Mouse (Mus musculus): ENCODE data around the gene Cpox. TPM values are rescaled to one million over a fixed set of nuclear protein-coding genes. Genes with fewer than 3 reads are reported as not detected.
A peak's percentile ranks its signal among the peaks of the same experiment; 100 is the strongest.

The Cpox gene
- polyA plus RNA-seq (2015; fragmentation: Nextera tagmentation; extraction: Ambion mirVana) = 40.9 and 46.7 TPM in 2 replicates

DNA sequence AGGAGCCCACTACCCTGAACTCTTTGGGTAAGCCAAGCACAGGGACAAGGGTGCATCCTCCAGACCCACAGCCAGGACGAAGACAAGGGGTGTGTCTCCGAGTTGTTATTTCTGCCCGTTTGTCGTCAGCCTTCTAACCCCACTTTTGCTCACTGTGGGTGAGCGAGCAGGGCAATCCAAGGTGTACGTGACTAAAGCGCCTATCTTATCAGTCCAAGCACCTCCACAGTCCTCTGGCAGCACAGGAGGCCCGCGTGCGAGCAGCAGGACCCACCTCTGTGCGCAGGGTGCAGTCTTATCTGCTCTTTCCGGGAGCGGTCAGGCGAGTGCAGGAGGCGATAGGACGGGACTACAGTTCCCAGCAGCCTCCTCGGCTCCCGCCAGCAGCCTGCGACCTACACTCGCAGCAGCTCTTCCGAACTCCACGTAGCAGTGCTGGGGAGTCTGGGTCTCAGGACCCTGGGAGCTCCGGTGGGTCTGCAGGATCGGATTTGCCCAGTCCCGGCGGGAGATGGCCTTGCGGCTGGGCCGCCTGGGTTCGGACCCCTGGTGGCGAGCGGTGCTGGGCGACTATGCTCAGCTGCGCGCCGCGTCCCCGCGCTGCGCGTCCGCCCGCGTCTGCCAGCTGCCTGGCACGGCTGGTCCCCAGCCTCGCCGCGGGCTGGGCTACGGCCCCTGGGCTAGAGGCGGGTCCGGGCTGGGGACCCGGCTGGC, at the start of gene Cpox:
TSS of gene Cpox (plus strand) at position 376 of the 714 bp plus-strand sequence.
- Histone ChIP-seq H3K9ac (ENCODE audit: low read depth, low read length) (peak within 1 kb of the TSS; percentile 81), H3K36me3 (ENCODE audit: insufficient read depth, low read length) (peaks cover 13% of the 10 kb centered on the region; the same call in 1 of the 2 replicates), H3K4me3 (replicated peaks; ENCODE audit: low read depth, low read length) (peak within 1 kb of the TSS; percentile 99), H3K4me1 (replicated peaks; ENCODE audit: insufficient read depth, low read length) (0 out of 2 replicates have a peak, but pooled peaks cover 2% of the 10 kb centered on the region), H3K27me3 (ENCODE audit: insufficient read depth, low read length) (no peaks in the 10 kb centered on the region), H3K4me2 (ENCODE audit: low read length) (peak within 1 kb of the TSS; percentile 91), H3K27ac (peak within 1 kb of the TSS; percentile 82), H3K9me3 (replicated peaks; ENCODE audit: low read length) (no peaks in the 10 kb centered on the region)
- WGBS = under 1% methylated on average over 51 of the region's 51 CpGs
- DNase-seq (ENCODE audit: low spot score) (peak; percentile 87), ATAC-seq (replicated peaks; ENCODE audit: low FRiP score, low read depth) (peak; percentile 93)
- TF ChIP-seq CTCF (IDR thresholded peaks at IDR 0.05; ENCODE audit: low read depth) = peak; percentile 28

DNA sequence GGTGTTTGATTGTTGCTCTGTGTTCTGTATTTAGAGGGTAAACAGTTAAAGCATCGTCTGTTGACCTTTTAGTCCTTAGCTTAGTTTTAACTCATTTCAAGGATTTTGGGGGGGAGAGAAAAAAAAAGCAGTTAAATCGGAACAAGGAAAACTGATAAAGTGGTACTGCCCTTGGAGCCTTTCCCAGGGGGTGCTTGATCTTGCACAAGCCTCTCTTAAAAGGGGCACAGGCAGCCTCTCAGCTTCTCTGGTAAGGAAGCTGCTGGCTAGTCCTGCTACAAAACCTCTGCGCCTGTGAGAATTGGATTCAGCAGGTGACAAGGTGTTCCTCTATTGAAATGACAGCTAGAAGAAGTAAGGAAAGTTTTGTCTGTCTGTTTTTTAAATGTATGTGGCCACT, 47.7 kb upstream of the Cpox start:
- Histone ChIP-seq H3K9me3 (replicated peaks; ENCODE audit: low read length) (no peaks in the 10 kb centered on the region), H3K36me3 (ENCODE audit: insufficient read depth, low read length) (no peaks in the 10 kb centered on the region), H3K4me3 (replicated peaks; ENCODE audit: low read depth, low read length) (no peak overlapping the region), H3K9ac (ENCODE audit: low read depth, low read length) (no peak overlapping the region), H3K4me1 (replicated peaks; ENCODE audit: insufficient read depth, low read length) (no peaks in the 10 kb centered on the region), H3K4me2 (ENCODE audit: low read length) (no peak overlapping the region), H3K27ac (peak overlapping the region; percentile 42), H3K27me3 (ENCODE audit: insufficient read depth, low read length) (no peaks in the 10 kb centered on the region)
- WGBS = 73% methylated on average over 3 of the region's 3 CpGs
- ATAC-seq (replicated peaks; ENCODE audit: low FRiP score, low read depth) (no peak), DNase-seq (ENCODE audit: low spot score) (no peak)
- TF ChIP-seq CTCF (IDR thresholded peaks at IDR 0.05; ENCODE audit: low read depth) = no peak

DNA sequence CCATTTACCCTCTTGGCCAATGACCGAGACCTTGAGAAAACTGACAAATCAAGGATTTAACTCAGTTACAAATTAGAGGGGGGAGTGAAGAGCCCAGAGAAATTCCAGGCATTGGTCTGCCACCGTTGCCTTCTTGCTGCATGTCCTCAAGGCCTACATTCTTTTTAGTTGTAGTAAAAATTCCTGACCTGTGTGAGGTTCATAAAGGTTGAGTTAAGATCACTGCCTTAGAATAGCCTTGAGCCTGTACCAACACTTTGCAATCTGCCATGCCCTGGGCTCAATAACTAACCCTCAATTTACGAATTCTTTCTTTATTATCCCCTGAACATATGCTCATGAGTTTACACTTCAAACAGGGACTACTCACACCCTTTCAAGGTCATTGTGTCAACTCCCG, 47.0 kb upstream of the Cpox start:
- no peaks in the 10 kb centered on the region for H3K36me3 ChIP-seq (ENCODE audit: insufficient read depth, low read length)
- H3K4me1 ChIP-seq (replicated peaks; ENCODE audit: insufficient read depth, low read length) = no peaks in the 10 kb centered on the region
- WGBS = 53% methylated on average over 4 of the region's 4 CpGs
- H3K9ac ChIP-seq (ENCODE audit: low read depth, low read length) = no peak overlapping the region
- no peaks in the 10 kb centered on the region for H3K27me3 ChIP-seq (ENCODE audit: insufficient read depth, low read length)
- DNase-seq (ENCODE audit: low spot score) = peak; percentile 14
- peak overlapping the region; percentile 42; the same call in 1 of the 2 replicates for H3K27ac ChIP-seq
- no peak; the same call in 1 of the 2 replicates for ATAC-seq (replicated peaks; ENCODE audit: low FRiP score, low read depth)
- no peaks in the 10 kb centered on the region for H3K9me3 ChIP-seq (replicated peaks; ENCODE audit: low read length)
- no peak for TF ChIP-seq CTCF (IDR thresholded peaks at IDR 0.05; ENCODE audit: low read depth)
- H3K4me2 ChIP-seq (ENCODE audit: low read length) = no peak overlapping the region
- no peak overlapping the region for H3K4me3 ChIP-seq (replicated peaks; ENCODE audit: low read depth, low read length)

DNA sequence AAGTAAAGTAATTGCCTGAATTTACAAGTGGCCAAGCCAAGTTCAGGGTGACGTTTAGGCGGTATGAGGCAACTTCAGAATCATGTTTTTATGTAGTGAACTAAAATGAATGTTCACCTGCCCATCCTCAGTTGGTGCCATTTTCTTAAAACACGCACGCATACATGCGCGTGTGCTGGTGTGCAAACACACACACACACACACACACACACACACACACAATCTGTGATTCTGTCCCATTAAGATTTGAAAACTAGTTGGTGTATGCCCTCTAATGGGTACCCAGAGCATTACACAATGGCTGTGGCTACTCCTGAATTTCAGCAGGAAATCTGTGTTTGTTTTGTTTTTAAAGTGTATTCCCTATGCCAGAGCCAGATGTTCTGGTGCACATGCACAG, 46.1 kb upstream of the Cpox start:
- no peaks in the 10 kb centered on the region for H3K9me3 ChIP-seq (replicated peaks; ENCODE audit: low read length)
- H3K27ac ChIP-seq = no peak overlapping the region
- DNase-seq (ENCODE audit: low spot score) (peak; percentile 58), ATAC-seq (replicated peaks; ENCODE audit: low FRiP score, low read depth) (peak; percentile 40; the same call in 1 of the 2 replicates)
- 79% methylated on average over 6 of the region's 6 CpGs for WGBS
- H3K27me3 ChIP-seq (ENCODE audit: insufficient read depth, low read length) = no peaks in the 10 kb centered on the region
- H3K4me1 ChIP-seq (replicated peaks; ENCODE audit: insufficient read depth, low read length) = no peaks in the 10 kb centered on the region
- H3K36me3 ChIP-seq (ENCODE audit: insufficient read depth, low read length) = no peaks in the 10 kb centered on the region
- peak; percentile 84 for TF ChIP-seq CTCF (IDR thresholded peaks at IDR 0.05; ENCODE audit: low read depth)
- H3K9ac ChIP-seq (ENCODE audit: low read depth, low read length) = no peak overlapping the region
- H3K4me2 ChIP-seq (ENCODE audit: low read length) = no peak overlapping the region
- no peak overlapping the region for H3K4me3 ChIP-seq (replicated peaks; ENCODE audit: low read depth, low read length)

DNA sequence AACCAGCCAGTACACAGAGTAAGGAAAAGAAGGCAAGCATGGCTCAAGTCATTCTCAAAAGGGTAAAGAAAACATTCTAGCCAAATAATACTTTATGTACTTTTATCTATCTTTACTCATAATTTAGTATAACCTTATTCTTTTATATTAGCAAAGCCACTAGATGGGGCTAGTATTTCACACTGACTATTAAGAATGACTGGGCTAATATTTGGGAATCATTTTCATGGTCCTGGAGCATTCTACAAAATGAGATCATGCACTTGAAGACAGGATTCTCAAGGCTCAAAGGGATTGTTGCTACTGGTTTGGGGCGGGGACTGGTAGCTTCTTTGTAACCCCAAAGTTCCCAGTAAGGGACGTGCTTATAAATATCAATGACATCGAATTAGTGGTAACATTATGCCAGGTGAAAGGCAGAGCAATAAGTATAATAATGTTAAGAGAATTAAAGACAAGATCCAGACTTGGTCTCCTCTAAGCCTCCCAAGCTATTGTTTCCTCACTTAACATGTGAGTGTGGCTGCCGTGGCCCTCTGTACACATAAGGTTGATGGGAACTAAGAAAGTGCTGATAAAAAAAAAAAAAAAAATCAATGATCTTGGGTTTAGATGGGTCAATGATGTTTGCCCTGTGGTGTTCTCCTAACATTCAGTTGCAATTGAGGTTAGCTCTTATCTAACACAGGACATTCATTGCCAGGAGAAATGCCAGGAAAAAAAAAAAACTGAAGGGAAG, 42.3 kb upstream of the Cpox start:
- Histone ChIP-seq H3K4me3 (replicated peaks; ENCODE audit: low read depth, low read length) (no peak overlapping the region), H3K4me1 (replicated peaks; ENCODE audit: insufficient read depth, low read length) (no peaks in the 10 kb centered on the region), H3K36me3 (ENCODE audit: insufficient read depth, low read length) (no peaks in the 10 kb centered on the region), H3K9me3 (replicated peaks; ENCODE audit: low read length) (no peaks in the 10 kb centered on the region), H3K9ac (ENCODE audit: low read depth, low read length) (no peak overlapping the region), H3K27me3 (ENCODE audit: insufficient read depth, low read length) (no peaks in the 10 kb centered on the region), H3K27ac (no peak overlapping the region), H3K4me2 (ENCODE audit: low read length) (no peak overlapping the region)
- TF ChIP-seq CTCF (IDR thresholded peaks at IDR 0.05; ENCODE audit: low read depth) = peak; percentile 55
- DNase-seq (ENCODE audit: low spot score) (peak; percentile 24), ATAC-seq (replicated peaks; ENCODE audit: low FRiP score, low read depth) (no peak)
- WGBS = 90% methylated on average over 4 of the region's 4 CpGs

DNA sequence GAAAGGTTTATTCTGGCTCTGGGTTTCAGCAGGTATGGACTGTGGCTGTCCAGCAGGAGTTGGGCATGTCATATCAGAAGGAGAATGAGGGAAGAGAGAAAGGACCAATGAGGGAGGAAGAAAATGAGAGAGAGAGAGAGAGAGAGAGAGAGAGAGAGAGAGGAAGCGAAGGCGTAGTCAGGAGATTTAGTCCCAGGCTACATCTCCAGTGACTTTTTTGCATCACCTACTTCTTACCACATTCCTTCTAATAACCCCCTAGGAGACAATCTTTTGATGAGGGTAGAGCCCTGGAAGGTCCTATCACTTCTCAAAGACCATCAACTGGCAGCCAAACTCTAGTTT, 41.8 kb upstream of the Cpox start:
- 97% methylated on average over 2 of the region's 2 CpGs for whole genome bisulfite sequencing
- H3K27ac ChIP-seq = no peak overlapping the region
- H3K9me3 ChIP-seq (replicated peaks; ENCODE audit: low read length) = no peaks in the 10 kb centered on the region
- no peaks in the 10 kb centered on the region for H3K27me3 ChIP-seq (ENCODE audit: insufficient read depth, low read length)
- no peak for TF ChIP-seq CTCF (IDR thresholded peaks at IDR 0.05; ENCODE audit: low read depth)
- ATAC-seq (replicated peaks; ENCODE audit: low FRiP score, low read depth) (no peak), DNase-seq (ENCODE audit: low spot score) (no peak)
- no peak overlapping the region for H3K9ac ChIP-seq (ENCODE audit: low read depth, low read length)
- no peak overlapping the region for H3K4me2 ChIP-seq (ENCODE audit: low read length)
- H3K4me3 ChIP-seq (replicated peaks; ENCODE audit: low read depth, low read length) = no peak overlapping the region
- H3K4me1 ChIP-seq (replicated peaks; ENCODE audit: insufficient read depth, low read length) = no peaks in the 10 kb centered on the region
- no peaks in the 10 kb centered on the region for H3K36me3 ChIP-seq (ENCODE audit: insufficient read depth, low read length)

All from kidney, postnatal 0 days (tissue).